11 mouse cellular contexts compared by ENCODE assay signal in the genomic region with DNA sequence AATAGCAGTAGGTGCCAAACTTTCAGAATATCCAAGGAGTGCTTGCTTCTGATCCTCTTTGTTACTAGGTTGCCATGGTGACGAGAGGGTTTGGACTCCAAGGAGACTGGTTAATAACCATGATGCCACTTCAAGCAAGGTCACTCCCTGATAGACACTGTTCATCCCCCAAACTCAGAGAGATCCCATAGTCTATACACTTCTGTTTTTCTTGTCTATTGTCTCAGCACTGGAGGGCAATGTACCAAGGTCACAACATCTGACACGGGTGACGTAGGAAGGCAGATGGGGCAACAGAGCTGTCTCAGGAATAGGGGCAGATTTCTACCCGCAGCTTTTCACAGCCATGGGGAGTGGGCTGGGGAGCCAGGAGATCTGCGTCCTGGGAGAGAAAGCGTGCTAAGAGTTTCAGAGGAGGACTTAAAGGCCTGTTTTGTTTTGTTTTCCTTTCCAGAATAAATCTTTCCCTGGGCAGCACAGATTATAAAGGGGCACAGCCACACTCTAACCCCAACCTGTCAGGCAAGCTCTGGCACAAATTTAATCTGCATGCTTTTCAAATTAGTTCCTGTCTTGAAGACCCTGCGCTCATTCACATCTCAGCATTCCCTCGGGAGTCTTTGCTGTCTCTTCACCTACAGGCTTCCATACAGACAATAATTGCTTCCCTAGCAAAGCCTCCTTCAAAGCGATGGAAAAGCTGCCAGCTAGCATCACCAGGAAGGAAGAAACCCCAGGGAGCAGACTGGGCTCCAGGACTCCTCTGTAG.
DNase-seq lines count a peak whose midpoint lies in the region; ATAC-seq and TF ChIP-seq lines count a peak whose summit lies in the region.
"Had no signal": no experiment of that assay in that cellular context is flagged by ENCODE, and none has a peak within 500 bp of the region (broad histone marks: within the 10 kb centered on the region; RNA-seq: fewer than 3 reads in every experiment).

No protein-coding gene starts in this region.

- DNase-seq in brain, embryonic 14.5 days (ENCODE audit: low read depth), result peak; percentile 91
- peak; percentile 24 for DNase-seq in forebrain, embryonic 10.5 days (ENCODE audit: extremely low spot score, low spot score)
- no peak for DNase-seq in cerebellum, adult 18-20 months
- no peak for DNase-seq in cerebellum, postnatal 14 days
- DNase-seq: kidney, adult 18-20 months; lung, adult 2 months; right cerebral cortex, postnatal 25 days had no signal

- ATAC-seq in hindbrain, embryonic 16.5 days, result peak; percentile 60
- peak; percentile 78 for ATAC-seq in neural tube, embryonic 13.5 days (ENCODE audit: low read depth)
- no peak for ATAC-seq in inflammation-experienced regulatory T-cells, adult 6 months

- TF ChIP-seq CTCF in brain, embryonic 14.5 days (IDR thresholded peaks at IDR 0.05; ENCODE audit: borderline replicate concordance, extremely low read depth, insufficient read depth, insufficient read length), result no peak

- no peaks in the 10 kb centered on the region for H3K36me3 ChIP-seq in forebrain, embryonic 10.5 days (replicated peaks)
- no peaks in the 10 kb centered on the region for H3K36me3 ChIP-seq in hindbrain, embryonic 16.5 days (ENCODE audit: control insufficient read depth, insufficient read depth, low read length)
- H3K36me3 ChIP-seq in neural tube, embryonic 13.5 days, result no peaks in the 10 kb centered on the region
- H3K36me3 ChIP-seq: limb, embryonic 10.5 days had no signal

- no peaks in the 10 kb centered on the region for H3K9me3 ChIP-seq in forebrain, embryonic 10.5 days
- H3K9me3 ChIP-seq in hindbrain, embryonic 16.5 days (ENCODE audit: control insufficient read depth, low read length), result no peaks in the 10 kb centered on the region
- no peaks in the 10 kb centered on the region for H3K9me3 ChIP-seq in neural tube, embryonic 13.5 days
- H3K9me3 ChIP-seq: limb, embryonic 10.5 days had no signal

- WGBS in forebrain, embryonic 10.5 days, result 48% methylated on average over 9 of the region's 9 CpGs
- 14% methylated on average over 9 of the region's 9 CpGs for WGBS in hindbrain, embryonic 16.5 days
- 16% methylated on average over 9 of the region's 9 CpGs for WGBS in neural tube, embryonic 13.5 days

- peak overlapping the region; percentile 51; the same call in 1 of the 2 replicates for H3K27ac ChIP-seq in forebrain, embryonic 10.5 days
- no peak overlapping the region for H3K27ac ChIP-seq in hindbrain, embryonic 16.5 days (ENCODE audit: low read depth, low read length)
- H3K27ac ChIP-seq in neural tube, embryonic 13.5 days (replicated peaks), result no peak overlapping the region
- H3K27ac ChIP-seq: limb, embryonic 10.5 days had no signal

- no peak overlapping the region for H3K4me3 ChIP-seq in forebrain, embryonic 10.5 days
- no peak overlapping the region for H3K4me3 ChIP-seq in hindbrain, embryonic 16.5 days (ENCODE audit: low read length)
- no peak overlapping the region for H3K4me3 ChIP-seq in neural tube, embryonic 13.5 days
- H3K4me3 ChIP-seq: limb, embryonic 10.5 days had no signal

- no peaks in the 10 kb centered on the region for H3K27me3 ChIP-seq in forebrain, embryonic 10.5 days (ENCODE audit: poor library complexity, severe bottlenecking)
- H3K27me3 ChIP-seq in hindbrain, embryonic 16.5 days (replicated peaks; ENCODE audit: control insufficient read depth, insufficient read depth, low read length), result no peaks in the 10 kb centered on the region
- 0 out of 2 replicates have a peak, but pooled peaks cover 4% of the 10 kb centered on the region for H3K27me3 ChIP-seq in neural tube, embryonic 13.5 days

- no peak for TF ChIP-seq POLR2A in brain, embryonic 14.5 days (IDR thresholded peaks at IDR 0.05; ENCODE audit: borderline replicate concordance, extremely low read depth, insufficient read depth, insufficient read length, poor library complexity, severe bottlenecking)

- H3K4me1 ChIP-seq in forebrain, embryonic 10.5 days, result peaks cover 18% of the 10 kb centered on the region
- H3K4me1 ChIP-seq in hindbrain, embryonic 16.5 days (ENCODE audit: control insufficient read depth, insufficient read depth, low read depth, low read length), result peaks cover 14% of the 10 kb centered on the region
- H3K4me1 ChIP-seq in neural tube, embryonic 13.5 days (replicated peaks), result peaks cover 19% of the 10 kb centered on the region
- H3K4me1 ChIP-seq: limb, embryonic 10.5 days had no signal

- no peak overlapping the region for H3K4me2 ChIP-seq in hindbrain, embryonic 16.5 days (ENCODE audit: low read length)
- no peak overlapping the region for H3K4me2 ChIP-seq in neural tube, embryonic 13.5 days

- H3K9ac ChIP-seq in hindbrain, embryonic 16.5 days (ENCODE audit: low read depth, low read length), result no peak overlapping the region
- no peak overlapping the region for H3K9ac ChIP-seq in neural tube, embryonic 13.5 days

Comparison
In these comparisons a context has a peak if more than half of its experiments do, and no peak if none do; other contexts are left out.
1. DNase-seq: peak in brain, embryonic 14.5 days (single experiment) and forebrain, embryonic 10.5 days (single experiment); none in cerebellum, adult 18-20 months (0 of 2) and cerebellum, postnatal 14 days (0 of 2).